Mouse (Mus musculus): ENCODE data around the gene Olfr156. TPM values are rescaled to one million over a fixed set of nuclear protein-coding genes. Genes with fewer than 3 reads are reported as not detected.
A peak's percentile ranks its signal among the peaks of the same experiment; 100 is the strongest.

The Olfr156 gene
- not detected in 2 replicates for polyA plus RNA-seq (2016; fragmentation: Nextera tagmentation; extraction: Ambion mirVana)

- 10% methylated on average over 7 of the region's 7 CpGs for WGBS
- DNase-seq (ENCODE audit: low spot score) = no peak
Observed at GRCm38 (mm10) chr4:43823845-43824337, at the start of gene Olfr156. Gene Olfr156, minus strand, starts transcription at chr4:43823895.

GRCm38 (mm10) chr4:43869821-43870220 lies 46.1 kb upstream of the Olfr156 start:
- Histone ChIP-seq H3K27me3 (ENCODE audit: insufficient read depth, poor library complexity, severe bottlenecking) (no peaks in the 10 kb centered on the region), H3K4me1 (0 out of 2 replicates have a peak, but pooled peaks cover 3% of the 10 kb centered on the region), H3K36me3 (no peaks in the 10 kb centered on the region), H3K27ac (no peak overlapping the region), H3K9me3 (no peaks in the 10 kb centered on the region; the same call in 1 of the 2 replicates), H3K4me3 (no peak overlapping the region)
- DNase-seq (ENCODE audit: low spot score) = no peak
- 85% methylated on average over 10 of the region's 10 CpGs for whole genome bisulfite sequencing

More at GRCm38 (mm10) chr4:43823845-43824337, at the start of gene Olfr156:
- Histone ChIP-seq H3K27ac (no peak within 1 kb of the TSS), H3K27me3 (ENCODE audit: insufficient read depth, poor library complexity, severe bottlenecking) (no peaks in the 10 kb centered on the region), H3K4me1 (peaks cover 7% of the 10 kb centered on the region; the same call in 1 of the 2 replicates), H3K9me3 (no peaks in the 10 kb centered on the region), H3K36me3 (no peaks in the 10 kb centered on the region), H3K4me3 (no peak within 1 kb of the TSS)

- Histone ChIP-seq H3K27ac (no peak overlapping the region), H3K9me3 (no peaks in the 10 kb centered on the region; the same call in 1 of the 2 replicates), H3K4me1 (peaks cover 10% of the 10 kb centered on the region), H3K4me3 (no peak overlapping the region), H3K27me3 (ENCODE audit: insufficient read depth, poor library complexity, severe bottlenecking) (no peaks in the 10 kb centered on the region), H3K36me3 (no peaks in the 10 kb centered on the region)
- DNase-seq (ENCODE audit: low spot score) = peak; percentile 50
- WGBS = 61% methylated on average over 4 of the region's 4 CpGs
Observed at GRCm38 (mm10) chr4:43863298-43863697, 39.6 kb upstream of the Olfr156 start.

GRCm38 (mm10) chr4:43860744-43861519 lies 37.2 kb upstream of the Olfr156 start:
- 14% methylated on average over 14 of the region's 14 CpGs for WGBS
- no peaks in the 10 kb centered on the region for H3K9me3 ChIP-seq
- peak; percentile 77 for DNase-seq (ENCODE audit: low spot score)
- peaks cover 10% of the 10 kb centered on the region for H3K4me1 ChIP-seq
- H3K4me3 ChIP-seq = no peak overlapping the region
- H3K27me3 ChIP-seq (ENCODE audit: insufficient read depth, poor library complexity, severe bottlenecking) = no peaks in the 10 kb centered on the region
- H3K27ac ChIP-seq = no peak overlapping the region
- no peaks in the 10 kb centered on the region for H3K36me3 ChIP-seq

GRCm38 (mm10) chr4:43859886-43860285 lies 36.2 kb upstream of the Olfr156 start:
- Histone ChIP-seq H3K27me3 (ENCODE audit: insufficient read depth, poor library complexity, severe bottlenecking) (no peaks in the 10 kb centered on the region), H3K9me3 (no peaks in the 10 kb centered on the region), H3K4me3 (no peak overlapping the region), H3K27ac (no peak overlapping the region), H3K36me3 (no peaks in the 10 kb centered on the region), H3K4me1 (peaks cover 10% of the 10 kb centered on the region)
- WGBS = 85% methylated on average over 10 of the region's 10 CpGs
- DNase-seq (ENCODE audit: low spot score) = peak; percentile 66

- 55% methylated on average over 8 of the region's 8 CpGs for WGBS
- Histone ChIP-seq H3K36me3 (no peaks in the 10 kb centered on the region), H3K9me3 (no peaks in the 10 kb centered on the region), H3K4me3 (no peak overlapping the region), H3K27ac (no peak overlapping the region), H3K27me3 (ENCODE audit: insufficient read depth, poor library complexity, severe bottlenecking) (peaks cover 2% of the 10 kb centered on the region; the same call in 1 of the 2 replicates), H3K4me1 (peaks cover 5% of the 10 kb centered on the region; the same call in 1 of the 2 replicates)
- no peak for DNase-seq (ENCODE audit: low spot score)
Observed at GRCm38 (mm10) chr4:43854101-43854500, 30.4 kb upstream of the Olfr156 start.

GRCm38 (mm10) chr4:43851265-43851664 lies 27.6 kb upstream of the Olfr156 start, which contains the start of gene Olfr155:
Gene Olfr155, plus strand, starts transcription at chr4:43851565.
- DNase-seq (ENCODE audit: low spot score) = no peak
- H3K27ac ChIP-seq = no peak within 1 kb of the TSS
- peaks cover 9% of the 10 kb centered on the region; the same call in 1 of the 2 replicates for H3K27me3 ChIP-seq (ENCODE audit: insufficient read depth, poor library complexity, severe bottlenecking)
- WGBS = 81% methylated on average over 6 of the region's 6 CpGs
- H3K4me1 ChIP-seq = peaks cover 5% of the 10 kb centered on the region; the same call in 1 of the 2 replicates
- H3K9me3 ChIP-seq = no peaks in the 10 kb centered on the region
- no peaks in the 10 kb centered on the region for H3K36me3 ChIP-seq
- no peak within 1 kb of the TSS for H3K4me3 ChIP-seq

GRCm38 (mm10) chr4:43840101-43840500 lies 16.4 kb upstream of the Olfr156 start, which contains the start of gene Olfr157:
Gene Olfr157, minus strand, starts transcription at chr4:43840201.
- 77% methylated on average over 1 of the region's 1 CpGs for WGBS
- H3K27ac ChIP-seq = no peak within 1 kb of the TSS

GRCm38 (mm10) chr4:43838326-43838725 lies 14.6 kb upstream of the Olfr156 start:
- WGBS = 65% methylated on average over 3 of the region's 3 CpGs
- Histone ChIP-seq H3K27me3 (ENCODE audit: insufficient read depth, poor library complexity, severe bottlenecking) (no peaks in the 10 kb centered on the region; the same call in 1 of the 2 replicates), H3K27ac (no peak overlapping the region), H3K4me1 (peaks cover 20% of the 10 kb centered on the region), H3K4me3 (no peak overlapping the region), H3K9me3 (no peaks in the 10 kb centered on the region), H3K36me3 (no peaks in the 10 kb centered on the region)
- no peak for DNase-seq (ENCODE audit: low spot score)

More at GRCm38 (mm10) chr4:43840101-43840500, 16.4 kb upstream of the Olfr156 start, which contains the start of gene Olfr157:
- no peaks in the 10 kb centered on the region for H3K9me3 ChIP-seq
- H3K27me3 ChIP-seq (ENCODE audit: insufficient read depth, poor library complexity, severe bottlenecking) = no peaks in the 10 kb centered on the region; the same call in 1 of the 2 replicates
- no peak for DNase-seq (ENCODE audit: low spot score)
- H3K4me3 ChIP-seq = no peak within 1 kb of the TSS
- H3K4me1 ChIP-seq = peaks cover 15% of the 10 kb centered on the region
- H3K36me3 ChIP-seq = no peaks in the 10 kb centered on the region

- Histone ChIP-seq H3K4me1 (peaks cover 20% of the 10 kb centered on the region), H3K36me3 (no peaks in the 10 kb centered on the region), H3K9me3 (no peaks in the 10 kb centered on the region), H3K27ac (no peak overlapping the region), H3K27me3 (ENCODE audit: insufficient read depth, poor library complexity, severe bottlenecking) (no peaks in the 10 kb centered on the region; the same call in 1 of the 2 replicates), H3K4me3 (no peak overlapping the region)
- 33% methylated on average over 4 of the region's 4 CpGs for WGBS
- DNase-seq (ENCODE audit: low spot score) = no peak
Observed at GRCm38 (mm10) chr4:43834749-43835148, 11.1 kb upstream of the Olfr156 start.

GRCm38 (mm10) chr4:43833752-43834151 lies 10.1 kb upstream of the Olfr156 start:
- no peaks in the 10 kb centered on the region for H3K27me3 ChIP-seq (ENCODE audit: insufficient read depth, poor library complexity, severe bottlenecking)
- no peaks in the 10 kb centered on the region for H3K9me3 ChIP-seq
- peaks cover 20% of the 10 kb centered on the region for H3K4me1 ChIP-seq
- 73% methylated on average over 5 of the region's 5 CpGs for WGBS
- no peaks in the 10 kb centered on the region for H3K36me3 ChIP-seq
- H3K27ac ChIP-seq = no peak overlapping the region
- H3K4me3 ChIP-seq = no peak overlapping the region
- DNase-seq (ENCODE audit: low spot score) = no peak

- DNase-seq (ENCODE audit: low spot score) = peak; percentile 38
- H3K36me3 ChIP-seq = no peaks in the 10 kb centered on the region
- H3K9me3 ChIP-seq = no peaks in the 10 kb centered on the region
- no peaks in the 10 kb centered on the region for H3K27me3 ChIP-seq (ENCODE audit: insufficient read depth, poor library complexity, severe bottlenecking)
- WGBS = 69% methylated on average over 5 of the region's 5 CpGs
- peaks cover 9% of the 10 kb centered on the region for H3K4me1 ChIP-seq
- H3K4me3 ChIP-seq = no peak overlapping the region
- H3K27ac ChIP-seq = no peak overlapping the region
Observed at GRCm38 (mm10) chr4:43832031-43832430, 8.3 kb upstream of the Olfr156 start.

GRCm38 (mm10) chr4:43828806-43829205 lies 5.1 kb upstream of the Olfr156 start:
- 0 out of 2 replicates have a peak, but pooled peaks cover 5% of the 10 kb centered on the region for H3K4me1 ChIP-seq
- no peaks in the 10 kb centered on the region for H3K27me3 ChIP-seq (ENCODE audit: insufficient read depth, poor library complexity, severe bottlenecking)
- no peaks in the 10 kb centered on the region for H3K36me3 ChIP-seq
- H3K9me3 ChIP-seq = no peaks in the 10 kb centered on the region
- peak; percentile 57 for DNase-seq (ENCODE audit: low spot score)
- whole genome bisulfite sequencing = 91% methylated on average over 4 of the region's 4 CpGs
- H3K4me3 ChIP-seq = no peak overlapping the region
- H3K27ac ChIP-seq = no peak overlapping the region
